Mouse (Mus musculus) lung, adult 2 months (tissue): Measurements from ENCODE around the gene Cuta. TPM values are rescaled to one million over a fixed set of nuclear protein-coding genes. Genes with fewer than 3 reads are reported as not detected.
A peak's percentile ranks its signal among the peaks of the same experiment; 100 is the strongest.

Source experiments
- DNase-seq: peaks from one replicate; pipeline ENCODE4 v3.0.0; 2022
- H3K4me1 ChIP-seq: fragments of 200-500 bp; 2 replicates; pipeline ENCODE4 v1.6.1; 2011; ENCODE audit warnings: low read length; ENCODE audit not compliant: control insufficient read depth, insufficient read depth
- H3K4me3 ChIP-seq: fragments of 200-500 bp; replicated peaks from 2 replicates; pipeline ENCODE3; 2011; ENCODE audit warnings: low read depth, mild to moderate bottlenecking, control low read depth, low read length; ENCODE audit errors: extremely low read depth
- CTCF ChIP-seq: fragments of 200-500 bp; IDR thresholded peaks from 2 replicates; pipeline ENCODE4 v1.5.1; 2011; ENCODE audit warnings: mild to moderate bottlenecking, low read length, control low read depth; ENCODE audit not compliant: insufficient read depth
- POLR2A ChIP-seq: fragments of 200-500 bp; IDR thresholded peaks from 2 replicates; pipeline ENCODE4 v1.6.1; 2011; ENCODE audit warnings: low read depth, mild to moderate bottlenecking, control low read depth, low read length, borderline replicate concordance; ENCODE audit errors: extremely low read depth
- WGBS: fragments of 180-500 bp; shearing (Covaris S2); methylation state at CpG from one replicate; pipeline ENCODE4 v1.1.7; 2018; 5-methylcytosine and 5-hydroxymethylcytosine counted together
- polyA plus RNA-seq: library from polyadenylated mRNA; depleted of rRNA; stranded (reverse); fragments of >200 nt; gene quantifications from 2 replicates; pipeline ENCODE4 v1.2.3, GENCODE M21; 2012; rRNA removed

Cuta gene
- polyA plus RNA-seq, 1 experiment = 129 TPM

DNA sequence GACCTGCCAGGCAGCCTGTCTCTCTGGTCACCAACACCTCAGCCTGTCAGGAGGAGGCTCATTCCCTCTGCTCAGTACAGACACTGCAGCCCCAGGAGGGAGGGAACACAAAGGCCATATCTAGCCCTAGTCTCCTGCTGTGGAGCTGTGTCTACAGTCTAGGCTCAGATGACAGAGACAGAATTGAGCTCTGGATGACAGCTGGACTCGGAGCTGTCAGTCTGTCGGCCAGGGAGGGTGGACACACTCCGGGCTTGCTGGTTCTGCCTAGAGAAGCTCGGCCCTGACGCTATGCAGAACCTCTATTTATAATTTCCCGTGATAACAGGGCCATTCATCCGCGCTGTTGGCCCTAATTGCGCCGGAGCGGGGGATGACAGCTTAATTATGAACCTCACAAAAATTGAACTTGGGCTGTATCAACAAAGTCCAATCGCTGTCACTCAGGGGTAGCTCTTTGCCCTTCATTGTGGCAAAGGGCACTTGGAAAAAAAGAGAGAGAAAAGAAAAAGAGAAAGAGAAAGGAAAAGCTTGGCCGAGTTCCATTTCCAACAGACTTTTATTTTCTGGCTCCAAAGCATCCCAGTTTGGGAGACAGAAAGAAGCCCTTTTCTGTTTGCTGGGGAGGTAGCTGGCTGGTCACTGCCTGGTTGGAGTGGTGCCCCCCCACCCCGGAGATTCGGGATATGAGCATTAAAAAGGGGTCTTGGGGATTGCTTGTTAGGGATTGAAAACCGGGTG is 46.6 kb downstream of the Cuta start:
- Histone ChIP-seq H3K4me1 (no peaks in the 10 kb centered on the region), H3K4me3 (no peak overlapping the region)
- TF ChIP-seq CTCF = no peak
- no peak for TF ChIP-seq POLR2A
- 34% methylated on average over 16 of the region's 16 CpGs for WGBS
- DNase-seq = no peak

GRCm38 (mm10) chr17:26887926-26888325 is 51.4 kb downstream of the Cuta start:
- Histone ChIP-seq H3K4me3 (no peak overlapping the region), H3K4me1 (no peaks in the 10 kb centered on the region; the same call in 1 of the 2 replicates)
- no peak for DNase-seq
- TF ChIP-seq CTCF (no peak), POLR2A (no peak)
- 27% methylated on average over 3 of the region's 3 CpGs for WGBS

- H3K4me3 ChIP-seq = peak overlapping the region; percentile 60
- DNase-seq = peak; percentile 77
- H3K4me1 ChIP-seq = no peaks in the 10 kb centered on the region; the same call in 1 of the 2 replicates
- WGBS = 9% methylated on average over 30 of the region's 30 CpGs
- peak; percentile 80 for TF ChIP-seq CTCF
- no peak for TF ChIP-seq POLR2A
Measured at GRCm38 (mm10) chr17:26886047-26886749, 53.2 kb downstream of the Cuta start.

DNA sequence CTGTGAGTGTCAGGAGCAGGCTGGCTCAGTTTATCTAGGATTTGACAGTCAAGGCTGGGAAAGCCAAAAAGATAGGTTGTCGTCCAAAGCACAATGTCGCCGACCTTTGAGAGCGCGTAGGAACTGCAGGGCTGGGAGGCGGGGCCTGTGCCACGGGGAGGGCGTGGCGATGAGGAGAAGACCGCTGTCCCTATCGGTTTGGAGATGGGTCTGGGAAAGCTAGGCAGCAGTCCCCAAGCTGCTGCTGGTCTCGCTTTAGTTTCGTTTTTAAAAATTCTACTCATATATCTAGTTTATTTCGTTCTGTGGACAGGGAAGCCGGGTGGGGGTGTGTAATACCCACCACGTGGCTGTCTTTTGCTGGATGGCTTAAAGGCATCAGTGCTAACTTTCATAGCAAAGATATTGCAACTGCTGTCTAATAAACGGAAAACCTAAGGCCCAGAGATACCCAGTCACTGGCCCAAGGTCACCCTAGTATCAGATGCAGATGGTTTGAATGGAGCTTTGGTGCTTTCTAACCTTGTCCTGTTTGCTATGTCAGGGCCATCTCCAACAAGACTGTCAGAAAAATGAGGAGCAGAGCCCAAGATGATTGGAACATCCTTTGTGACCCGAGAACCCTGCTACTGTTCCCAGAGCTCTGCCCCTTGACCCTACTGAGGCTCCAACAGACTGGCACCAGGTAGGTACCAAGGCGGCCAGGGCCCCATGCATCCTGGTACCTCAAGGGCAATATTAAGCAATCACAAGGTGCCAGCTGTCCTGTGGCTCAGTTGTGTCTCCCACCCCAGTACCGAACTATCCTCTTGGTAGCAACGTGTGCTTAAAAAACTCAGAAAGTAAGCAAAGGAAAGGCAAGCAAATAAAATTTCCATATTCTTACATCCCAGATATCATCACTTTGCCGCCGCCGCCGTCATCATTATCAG is 54.1 kb downstream of the Cuta start:
- TF ChIP-seq POLR2A (no peak), CTCF (peak; percentile 37; the same call in 1 of the 2 replicates)
- WGBS = 15% methylated on average over 25 of the region's 25 CpGs
- peak; percentile 74 for DNase-seq
- H3K4me1 ChIP-seq = no peaks in the 10 kb centered on the region; the same call in 1 of the 2 replicates
- H3K4me3 ChIP-seq = peak overlapping the region; percentile 45

Other genes starting within 250 kb of the Cuta start
- 5.7 and 10.5 TPM in 2 replicates for gene Crebrf, start 223.9 kb downstream of the Cuta start, polyA plus RNA-seq
- 12.3 and 17.1 TPM in 2 replicates for gene Bnip1, start 158.5 kb downstream of the Cuta start, polyA plus RNA-seq
- gene Nkx2-5, start 94.6 kb downstream of the Cuta start, polyA plus RNA-seq = 1.8 and 2.4 TPM in 2 replicates
- gene Kifc5b, start 22.5 kb downstream of the Cuta start, polyA plus RNA-seq = 1.5 and 1.8 TPM in 2 replicates
- 101 and 114 TPM in 2 replicates for gene Phf1, start 6.5 kb downstream of the Cuta start, polyA plus RNA-seq
- gene Syngap1, start 1.7 kb upstream of the Cuta start, polyA plus RNA-seq = 31.3 and 32.8 TPM in 2 replicates
- 14.1 and 14.5 TPM in 2 replicates for gene Zbtb9, start 33.6 kb upstream of the Cuta start, polyA plus RNA-seq
- 48.2 and 55.8 TPM in 2 replicates for gene Bak1, start 89.4 kb upstream of the Cuta start, polyA plus RNA-seq
- gene Itpr3, start 117.7 kb upstream of the Cuta start, polyA plus RNA-seq = 22.0 and 22.5 TPM in 2 replicates
- 80.0 and 91.5 TPM in 2 replicates for gene Uqcc2, start 194.3 kb upstream of the Cuta start, polyA plus RNA-seq
- 3.3 and 3.6 TPM in 2 replicates for gene Ip6k3, start 228.2 kb upstream of the Cuta start, polyA plus RNA-seq